Mouse (Mus musculus) embryo, embryonic 11 days (tissue): Measurements from ENCODE around the gene Slc4a10.

Experiments used
- DNase-seq: peaks from one replicate; pipeline ENCODE4 v3.0.0-alpha.2; 2015

The Slc4a10 gene

DNA sequence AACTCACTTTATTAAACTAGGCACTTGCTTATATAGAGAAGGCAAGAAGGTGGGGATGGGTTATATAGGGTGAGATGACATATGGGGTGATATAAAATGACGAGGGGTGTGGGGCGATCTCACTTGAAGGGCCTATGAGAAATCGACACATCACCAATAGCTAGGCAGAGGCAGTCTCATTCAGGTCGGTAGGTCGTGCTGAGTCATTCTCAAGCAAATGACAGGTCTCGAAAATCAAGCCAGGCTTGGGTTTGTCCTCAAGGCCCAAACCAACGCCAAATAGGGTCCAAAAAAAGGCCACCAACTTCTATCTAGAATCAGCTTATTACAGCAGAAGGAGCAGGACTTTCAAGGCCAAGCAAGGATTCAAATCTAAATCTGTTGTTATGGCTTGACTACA is 233.5 kb downstream of the Slc4a10 start:
- DNase-seq, result no peak

DNA sequence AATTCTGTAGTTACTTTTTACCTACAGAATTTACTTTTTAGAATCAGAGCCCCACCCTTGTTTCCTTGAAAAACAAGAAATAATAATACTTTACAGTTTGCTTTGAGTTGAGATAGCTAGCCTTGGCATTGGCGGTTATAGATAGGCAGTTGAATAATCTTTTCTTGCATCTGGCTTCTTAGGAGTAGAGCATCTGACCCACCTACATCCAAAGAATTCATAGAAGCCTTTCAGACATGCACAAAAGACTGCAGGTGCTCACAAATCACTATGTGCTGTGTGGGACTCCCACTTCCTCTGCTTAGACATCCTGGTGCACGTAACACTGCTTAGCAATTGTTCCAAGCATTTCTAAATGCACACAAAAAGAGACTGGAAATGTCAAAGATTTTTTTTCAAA is 238.8 kb downstream of the Slc4a10 start:
- DNase-seq, result no peak

DNA sequence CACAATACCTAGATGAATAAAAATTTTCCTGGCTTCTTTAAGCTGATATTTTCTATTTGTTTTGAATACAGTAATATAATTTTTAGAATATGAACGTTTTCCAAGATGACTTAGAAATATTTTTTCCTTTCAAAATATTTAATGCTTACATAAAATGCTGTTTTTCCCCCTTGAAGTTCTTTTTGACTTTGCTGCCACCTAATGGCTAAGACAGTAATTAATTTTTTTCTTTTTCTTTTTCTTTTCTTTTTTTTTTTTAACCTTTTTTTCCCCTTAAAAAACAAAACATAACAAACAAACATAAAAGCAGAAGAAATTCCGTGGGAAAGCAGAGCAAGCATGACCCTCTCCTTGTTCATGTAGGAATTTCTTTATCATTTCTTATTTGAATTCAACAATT is 239.6 kb downstream of the Slc4a10 start:
- peak; percentile 8 for DNase-seq

DNA sequence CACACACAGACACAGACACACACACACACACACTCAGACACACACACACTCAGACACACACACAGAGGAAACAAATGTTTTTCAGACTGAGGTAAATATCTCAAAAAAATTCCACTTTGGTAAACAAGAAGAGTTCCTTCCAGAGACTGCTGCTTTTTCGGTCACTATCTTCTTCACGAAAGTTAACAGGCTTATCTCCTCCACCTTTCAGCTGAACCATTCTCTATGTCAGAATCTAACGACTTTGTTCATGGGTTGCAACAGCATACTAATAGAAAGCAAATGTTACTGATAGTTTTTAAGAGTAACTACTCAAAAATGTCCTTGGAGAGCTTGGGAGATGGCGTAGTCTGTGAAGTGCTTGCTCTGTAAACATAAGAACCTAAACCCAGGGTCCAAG is 241.3 kb downstream of the Slc4a10 start:
- DNase-seq, result no peak

DNA sequence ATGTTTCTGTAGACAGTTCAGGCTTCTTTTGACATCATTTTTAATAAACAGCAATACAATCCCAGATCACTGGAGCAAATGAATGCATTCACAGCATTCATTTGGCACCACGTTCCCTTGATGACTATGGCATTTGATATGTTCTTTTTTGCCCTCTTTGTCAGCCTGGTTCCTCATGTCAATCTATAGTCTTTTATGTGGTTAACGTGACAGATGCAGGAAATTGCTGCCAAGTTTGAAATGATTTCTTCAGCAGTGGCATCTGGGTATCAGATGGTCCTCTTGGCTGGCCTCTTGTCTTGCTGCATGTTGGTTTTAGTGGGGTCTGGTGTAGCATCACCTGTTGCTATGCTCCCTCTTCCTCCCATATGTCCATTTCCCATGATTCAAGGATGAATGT is 247.6 kb downstream of the Slc4a10 start:
- DNase-seq, result no peak

DNA sequence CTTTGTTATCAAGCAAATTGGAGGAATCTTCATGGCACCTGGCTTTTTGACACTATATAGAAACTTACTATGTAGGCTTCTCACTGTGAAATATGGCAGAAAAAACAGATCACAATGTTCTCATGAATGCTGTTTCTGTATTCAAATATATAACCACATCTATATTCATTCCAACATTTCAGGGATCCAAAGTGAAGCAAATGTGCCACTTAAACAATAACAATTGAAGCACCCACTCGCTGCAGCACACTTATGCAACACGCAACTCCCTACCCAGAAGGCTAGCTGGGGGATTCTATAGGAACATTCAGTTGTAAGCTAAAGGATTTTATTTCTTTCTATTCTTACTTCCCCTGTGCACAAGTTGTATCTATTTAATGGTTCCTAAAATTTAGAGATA is 255.5 kb downstream of the Slc4a10 start:
- DNase-seq, result no peak

DNA sequence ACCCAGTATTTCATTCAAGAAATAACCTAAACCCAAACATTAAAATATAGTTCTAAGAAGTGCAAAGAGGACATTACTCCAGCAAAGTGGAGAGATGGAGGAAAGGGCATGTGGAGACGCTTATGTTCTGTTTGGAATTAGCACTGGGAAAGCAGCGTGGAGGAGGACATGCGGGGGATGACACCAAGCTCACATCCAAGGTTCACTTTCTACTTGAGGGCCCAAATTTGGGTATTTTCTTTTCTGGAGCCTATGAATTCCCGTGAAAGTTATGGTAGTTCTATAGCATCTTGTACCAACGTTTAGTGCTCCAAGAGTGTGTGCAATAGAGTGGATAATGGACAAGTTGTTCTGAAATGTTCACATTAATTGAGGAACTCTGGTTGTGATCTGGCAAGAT is 260.7 kb downstream of the Slc4a10 start:
- no peak for DNase-seq

DNA sequence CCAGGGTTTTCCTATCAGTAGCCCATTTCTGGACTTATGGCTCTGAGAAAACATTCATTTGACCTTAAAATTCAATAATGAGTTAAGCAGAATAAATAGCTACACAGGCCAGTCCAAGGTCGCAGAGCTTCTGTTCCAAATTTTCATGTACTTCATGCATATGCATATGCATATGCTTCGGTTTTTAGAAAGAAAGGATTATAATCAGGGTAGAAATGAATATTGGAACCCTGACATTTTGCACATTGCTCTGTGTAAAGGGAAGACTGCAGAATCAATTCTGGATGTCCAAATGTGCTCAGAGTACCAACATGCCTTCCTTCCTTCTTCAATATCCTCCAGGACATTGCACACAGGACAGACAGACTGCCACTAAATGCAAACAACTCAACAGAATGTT is 261.2 kb downstream of the Slc4a10 start:
- no peak for DNase-seq

DNA sequence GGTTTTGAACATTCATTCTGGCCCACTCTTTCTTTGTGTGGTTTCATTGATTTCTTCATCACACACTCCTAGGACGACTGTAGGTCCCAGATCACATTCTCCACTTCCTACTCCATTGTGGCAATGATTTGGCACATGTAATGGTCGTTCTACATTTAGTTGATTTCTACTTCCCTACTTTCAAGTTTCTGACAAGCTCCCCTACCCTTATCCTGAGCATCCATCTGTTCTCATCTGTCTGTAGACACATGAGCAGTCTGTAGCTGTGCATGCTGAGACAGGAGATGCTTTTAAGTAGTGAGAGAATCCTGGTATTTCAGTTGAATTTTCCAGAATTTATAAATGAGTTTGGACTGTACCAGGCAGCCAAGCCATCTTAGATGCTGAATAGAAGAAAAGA is 270.7 kb downstream of the Slc4a10 start:
- no peak for DNase-seq

DNA sequence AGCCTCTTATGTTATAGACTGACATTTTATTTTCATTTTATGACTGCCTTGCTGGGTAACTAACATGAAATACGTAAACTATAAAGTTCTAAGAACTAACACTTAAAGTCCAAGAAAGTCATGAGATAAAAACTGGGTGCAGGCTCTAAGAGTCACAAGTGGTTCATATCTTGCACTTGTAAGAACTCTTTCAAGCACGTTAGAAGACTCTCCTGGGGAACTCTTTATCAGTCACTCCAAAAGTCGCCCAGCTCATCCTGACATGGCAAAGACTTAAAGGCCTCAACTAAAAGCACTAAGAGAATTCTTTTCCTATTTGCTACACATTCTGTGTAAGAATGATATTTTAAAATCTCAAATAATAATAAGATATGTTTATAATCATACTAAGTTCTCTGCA is 273.2 kb downstream of the Slc4a10 start:
- no peak for DNase-seq

DNA sequence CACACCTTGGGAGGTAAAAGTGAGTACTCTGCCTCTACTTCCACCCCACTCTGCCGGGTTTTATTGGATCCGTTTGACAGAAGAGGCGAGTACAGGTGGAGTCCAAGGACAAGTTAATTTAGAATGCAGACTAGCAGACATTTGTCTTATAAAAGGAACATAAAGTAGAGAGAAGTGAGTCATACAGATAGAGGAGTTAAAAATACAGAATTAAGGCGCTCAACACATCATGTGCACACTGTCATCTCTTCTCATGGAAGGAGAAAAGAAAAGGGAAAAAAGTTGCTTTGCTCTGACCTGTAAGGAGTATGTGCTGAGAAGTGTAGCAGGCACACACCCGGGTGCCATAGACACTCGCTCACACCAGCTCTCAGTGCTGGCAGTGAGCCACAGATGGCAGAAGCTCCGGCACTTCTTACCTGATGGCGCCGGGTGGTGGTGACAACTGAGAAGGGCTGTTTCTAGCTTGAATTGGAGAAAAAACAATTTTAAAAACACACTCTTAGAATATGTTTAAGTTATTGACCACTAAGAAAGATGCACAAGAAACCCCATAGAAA is 276.9 kb downstream of the Slc4a10 start:
- no peak for DNase-seq

DNA sequence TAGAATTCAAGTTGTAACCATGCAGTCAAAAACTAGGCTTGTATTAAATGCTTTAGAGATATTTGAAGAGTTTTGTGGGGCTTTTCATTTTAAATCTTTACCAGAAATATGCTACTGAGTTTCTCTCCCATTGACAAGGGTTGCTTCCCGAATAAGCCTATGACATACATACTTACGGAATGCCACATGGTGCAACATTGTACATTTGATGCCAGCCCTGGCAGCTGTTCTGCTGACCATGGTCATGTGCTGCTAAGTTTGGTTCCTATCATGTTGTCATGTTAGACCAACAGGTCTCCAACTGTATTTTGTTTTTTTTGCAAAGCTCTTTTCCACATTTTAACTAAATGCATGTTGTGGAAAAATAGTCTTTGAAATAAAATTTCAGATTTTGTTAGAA is 279.1 kb downstream of the Slc4a10 start:
- DNase-seq, result no peak

DNA sequence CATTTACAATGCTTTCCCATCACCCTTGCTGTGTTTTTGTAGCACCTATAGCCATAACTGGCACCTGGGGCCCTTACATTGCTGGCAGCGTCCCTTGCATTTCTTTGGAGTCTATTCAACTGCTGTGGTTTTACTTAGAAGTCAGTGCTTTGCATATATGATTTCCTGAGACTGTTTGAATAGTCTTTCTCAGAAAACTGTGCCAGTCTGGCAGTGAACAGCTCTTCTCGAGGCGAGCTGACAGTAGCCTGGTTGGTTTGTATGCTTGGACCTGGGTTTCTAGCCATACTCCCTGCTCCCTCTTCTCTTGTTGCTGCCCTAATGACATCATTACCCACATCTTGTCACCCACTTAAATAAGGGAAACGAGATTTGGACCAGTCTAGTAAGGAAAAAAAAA is 285.7 kb downstream of the Slc4a10 start:
- DNase-seq, result no peak

DNA sequence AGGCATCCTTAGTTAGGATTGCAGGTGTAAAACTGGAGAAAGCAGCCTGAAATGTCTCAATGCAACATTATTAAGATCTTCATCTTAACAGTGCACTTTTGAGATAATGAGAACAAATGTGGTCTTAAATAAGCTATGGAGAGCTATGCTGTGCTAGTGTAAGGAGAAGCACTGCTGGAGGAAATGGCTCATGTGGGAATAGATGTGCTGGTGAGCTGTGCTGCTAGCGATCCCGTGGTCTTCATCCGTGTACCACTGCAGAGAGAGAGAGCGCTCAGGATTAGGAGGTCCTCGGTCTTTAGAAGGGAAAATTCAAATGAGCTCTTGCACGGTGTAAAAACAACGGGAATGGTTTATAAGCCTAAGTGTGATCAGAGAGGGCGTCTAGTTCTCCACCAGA is 286.2 kb downstream of the Slc4a10 start:
- no peak for DNase-seq

DNA sequence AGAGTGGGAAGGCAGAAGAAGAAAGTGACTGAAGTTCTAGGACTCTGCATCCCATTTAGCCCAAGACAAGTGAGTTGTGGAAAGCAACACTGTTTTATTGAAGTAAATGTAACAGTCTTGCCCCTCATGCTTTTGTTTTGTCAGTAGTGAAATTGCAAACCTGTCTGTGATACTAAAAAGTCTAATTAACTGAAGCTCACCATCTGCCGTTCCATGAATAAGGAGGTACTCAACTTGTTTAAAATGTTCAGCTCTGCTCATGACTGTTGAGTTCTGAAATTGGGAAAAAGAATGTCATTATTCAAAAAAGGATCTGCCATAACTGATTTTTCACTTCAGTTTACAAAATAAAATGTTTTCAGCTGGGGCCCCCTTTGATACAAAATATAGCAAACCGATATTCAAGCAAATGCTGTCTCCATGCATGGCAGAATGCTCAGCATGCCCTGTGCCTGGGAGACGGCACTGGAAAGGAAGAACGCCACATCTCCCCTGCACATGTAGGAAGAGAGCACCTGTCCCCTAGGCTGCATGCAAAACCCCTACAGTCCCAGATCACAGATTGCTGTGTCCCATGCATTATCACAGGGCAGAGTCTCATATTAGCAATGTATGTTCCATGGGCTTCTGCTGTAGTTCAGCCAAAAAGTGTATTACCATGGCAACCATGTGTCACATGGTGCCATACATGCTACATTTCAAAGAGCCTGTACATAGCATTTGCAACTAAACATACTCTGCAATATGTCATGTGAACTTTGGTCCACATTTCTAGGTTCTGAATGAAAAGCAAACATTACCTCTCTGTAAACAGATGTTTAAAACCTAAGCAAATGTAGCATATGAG is 288.4 kb downstream of the Slc4a10 start:
- DNase-seq, result no peak

DNA sequence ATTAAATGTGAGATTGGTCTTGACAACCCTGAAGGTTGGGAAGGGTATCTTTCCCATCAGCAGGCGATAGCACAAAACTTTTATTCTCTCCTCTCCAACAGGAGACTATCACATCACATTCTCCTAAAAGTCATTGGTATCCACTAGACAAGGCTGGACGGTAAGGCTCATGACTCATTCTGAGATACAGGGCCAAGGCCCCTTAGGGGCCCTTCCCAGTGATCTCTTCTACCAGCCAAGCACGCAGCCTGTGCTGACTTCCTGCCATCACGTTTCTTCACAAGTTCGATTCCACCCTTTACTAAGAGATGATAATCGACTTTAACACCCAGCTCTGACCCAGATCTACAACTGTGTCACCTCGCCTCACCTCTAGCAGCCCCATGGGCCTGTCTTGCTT is 290.8 kb downstream of the Slc4a10 start:
- no peak for DNase-seq

DNA sequence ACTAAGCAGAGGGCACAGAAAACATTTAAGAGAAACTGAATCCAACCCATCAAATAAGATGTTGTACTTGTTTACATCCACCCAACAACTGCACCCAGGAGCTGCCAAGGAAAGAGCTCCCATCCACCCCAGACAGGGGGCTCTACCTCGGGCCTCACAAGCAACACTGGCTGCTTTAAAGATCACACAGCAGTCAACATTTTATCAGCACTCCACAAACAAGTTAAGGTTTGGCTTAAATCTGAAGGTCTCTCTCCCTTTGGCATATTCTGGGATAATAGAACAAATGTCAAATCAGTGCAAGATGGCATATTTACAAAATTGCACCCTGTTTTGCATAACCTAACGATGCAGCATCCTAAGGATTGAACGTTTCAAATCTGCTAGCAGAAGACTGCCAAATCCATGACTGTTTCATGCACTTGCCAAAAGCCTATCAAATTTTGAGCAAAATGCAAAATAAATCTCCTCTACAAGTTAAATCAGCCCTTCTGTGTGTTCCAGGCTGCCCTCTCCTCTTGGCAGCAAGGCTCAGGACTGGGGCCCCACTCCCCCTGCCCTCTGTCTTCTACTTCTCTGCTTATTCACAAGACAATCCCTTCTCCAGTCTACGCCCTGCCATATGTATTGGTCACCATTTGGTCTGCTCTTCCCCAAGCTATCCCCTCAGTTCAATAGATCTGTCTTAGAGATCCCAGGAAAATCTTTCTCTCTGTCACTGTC is 293.1 kb downstream of the Slc4a10 start:
- DNase-seq, result no peak

DNA sequence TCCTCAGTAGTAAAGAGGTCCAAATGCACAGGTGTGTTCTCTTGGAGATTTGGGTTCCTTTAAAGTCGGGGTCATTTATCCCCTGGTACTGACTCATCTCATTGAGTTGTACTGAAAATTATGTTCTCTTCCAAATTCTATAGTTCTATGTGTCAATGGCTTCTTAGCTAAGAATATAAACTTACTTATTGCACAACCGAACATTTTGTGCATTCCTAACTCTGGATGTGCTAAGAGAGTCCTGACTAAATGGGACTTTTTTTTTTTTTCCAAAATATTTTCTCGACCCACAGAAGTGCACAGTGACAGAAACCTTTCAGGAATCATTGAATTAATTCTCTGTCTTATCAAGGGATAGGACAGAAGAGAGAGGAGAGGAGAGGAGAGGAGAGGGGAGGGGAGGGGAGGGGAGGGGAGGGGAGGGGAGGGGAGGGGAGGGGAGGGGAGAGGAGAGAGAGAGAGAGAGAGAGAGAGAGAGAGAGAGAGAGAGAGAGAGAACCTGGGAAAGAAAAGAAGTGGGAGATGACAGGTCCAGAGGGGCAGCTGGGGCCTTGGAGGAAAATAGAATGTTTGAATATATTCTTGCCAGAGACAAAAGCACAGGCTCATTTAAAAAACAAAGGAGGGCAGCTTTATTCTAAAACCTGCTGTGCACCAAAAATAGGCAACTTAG is 294.9 kb downstream of the Slc4a10 start:
- DNase-seq, result no peak

DNA sequence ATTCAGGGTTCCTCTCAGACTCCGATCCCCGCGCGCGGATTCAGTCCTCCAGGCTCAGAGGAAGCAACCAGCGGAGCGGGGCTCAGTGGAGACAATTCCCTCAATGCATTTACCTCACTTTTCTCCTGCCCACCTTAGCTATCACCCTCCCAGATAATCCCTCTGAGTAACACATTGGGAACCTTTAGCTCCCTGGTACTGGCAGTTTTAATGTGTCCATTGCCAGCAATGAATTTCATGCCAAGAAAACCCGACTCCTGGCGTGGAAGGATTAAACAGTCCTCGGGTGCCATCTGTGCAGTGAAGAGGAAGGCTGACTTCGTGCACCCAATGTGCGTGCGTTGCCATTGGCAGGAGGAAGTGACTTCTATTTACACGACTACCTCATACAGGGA is 295.5 kb downstream of the Slc4a10 start:
- no peak for DNase-seq

DNA sequence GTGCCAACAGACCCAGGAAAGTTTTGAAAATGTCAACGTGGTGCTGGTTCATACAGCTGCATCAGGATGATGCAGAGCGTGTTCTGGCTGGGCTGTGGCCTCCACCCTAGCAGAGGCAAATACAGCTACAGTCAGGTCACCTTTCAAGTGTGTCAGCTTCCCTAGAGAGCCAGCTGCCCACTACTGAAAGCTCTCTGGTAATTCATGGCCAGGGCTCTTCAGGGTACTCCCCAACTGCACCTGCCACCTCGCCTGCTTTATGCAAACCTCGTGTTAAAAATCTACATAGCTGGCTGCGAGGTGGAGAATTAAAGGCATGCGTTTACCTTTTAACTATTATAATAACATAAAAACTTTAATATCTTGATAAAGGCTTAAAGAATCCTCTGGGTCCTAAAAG is 298.1 kb downstream of the Slc4a10 start:
- DNase-seq, result no peak

DNA sequence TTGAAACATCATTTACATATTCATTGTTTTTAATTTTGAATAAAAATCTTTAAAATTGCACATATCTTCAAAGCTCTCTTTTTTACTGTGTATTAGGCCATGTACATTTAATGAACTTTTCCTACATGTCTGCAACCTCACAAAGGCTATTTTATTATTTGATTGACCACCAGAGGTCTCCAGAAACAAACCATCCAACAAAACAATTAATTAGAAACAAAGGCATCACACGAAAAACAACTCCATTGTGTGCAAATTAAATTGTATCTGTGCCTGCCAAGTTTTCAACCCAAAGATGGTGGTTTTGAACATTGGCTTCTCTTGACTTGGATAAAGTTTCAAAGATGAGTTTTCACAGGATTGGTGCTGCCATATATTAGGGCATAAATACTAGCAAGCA is 300.5 kb downstream of the Slc4a10 start:
- no peak for DNase-seq

DNA sequence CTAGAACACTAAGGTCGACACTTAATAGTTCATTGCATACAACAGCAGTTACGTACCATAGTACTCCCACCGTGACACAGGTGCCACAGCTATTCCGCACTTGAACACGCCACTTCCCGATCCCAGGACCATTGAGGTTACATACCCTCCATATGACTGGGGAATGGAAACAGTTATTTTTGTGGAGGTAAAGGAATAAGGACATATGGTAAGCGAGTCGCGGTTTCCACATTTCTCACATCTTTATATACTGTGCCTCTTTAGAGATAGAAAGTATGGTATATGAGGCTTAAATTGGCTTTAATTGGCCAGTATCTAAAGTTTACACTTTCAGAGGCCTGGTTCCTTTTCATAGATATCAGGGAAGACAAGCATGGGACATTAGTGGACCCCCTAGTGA is 301.5 kb downstream of the Slc4a10 start:
- no peak for DNase-seq

DNA sequence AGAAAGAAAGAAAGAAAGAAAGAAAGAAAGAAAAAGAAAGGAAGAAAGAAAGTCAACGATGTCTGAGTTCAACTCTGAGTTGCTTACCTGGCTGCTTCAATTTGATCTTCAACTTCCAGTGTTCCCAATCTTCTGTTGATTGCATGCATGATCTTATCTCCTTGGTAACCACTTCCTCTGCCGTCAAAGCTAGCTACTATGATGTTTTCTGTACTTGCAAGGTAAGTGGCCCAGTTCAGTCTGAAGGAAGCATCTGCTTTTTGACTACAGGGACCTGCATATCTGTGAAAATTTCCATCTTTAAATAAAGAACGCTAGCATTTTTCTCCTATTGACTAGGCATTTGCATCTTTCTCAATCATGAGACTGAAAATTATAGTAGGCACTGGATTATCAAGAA is 305.8 kb downstream of the Slc4a10 start:
- DNase-seq, result no peak

DNA sequence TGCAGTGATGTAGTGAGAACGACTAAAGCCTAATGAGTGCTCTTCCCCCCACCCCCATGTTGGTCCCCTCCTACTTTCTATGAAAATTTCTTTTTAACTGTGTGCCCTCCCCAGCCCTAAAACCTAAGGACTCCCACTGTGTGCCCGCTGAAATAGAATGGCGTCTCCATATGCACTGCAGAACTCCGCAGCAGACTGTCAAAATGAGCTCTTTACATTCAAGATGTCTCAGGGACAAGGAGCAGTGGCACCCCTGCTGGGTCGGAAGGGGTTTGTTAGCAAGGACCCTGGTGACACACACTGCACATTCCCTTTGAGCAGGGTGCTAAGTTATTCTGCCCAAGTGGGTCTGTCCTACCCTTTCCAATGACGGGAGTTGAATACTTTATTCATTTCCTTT is 309.5 kb downstream of the Slc4a10 start:
- peak; percentile 9 for DNase-seq
